Mouse (Mus musculus) spleen, adult 12 weeks (tissue): ENCODE results near the gene Gtpbp6.
A peak's percentile ranks its signal among the peaks of the same experiment; 100 is the strongest.
"Not testable (repeated sequence)": the region's sequence is repeated elsewhere in the genome, so short reads cannot be mapped to it uniquely, and the experiment has no call there.

ENCODE experiments used
- DNase-seq: peaks from one replicate; pipeline ENCODE4 v3.0.0; 2022; ENCODE audit warnings: low spot score

Gtpbp6 gene

GRCm38 (mm10) chr5:110099656-110100580 lies 8.1 kb downstream of the Gtpbp6 start, which contains the start of gene Plcxd1:
Plcxd1 (plus strand) TSS chr5:110099969.
- no peak for DNase-seq

DNA sequence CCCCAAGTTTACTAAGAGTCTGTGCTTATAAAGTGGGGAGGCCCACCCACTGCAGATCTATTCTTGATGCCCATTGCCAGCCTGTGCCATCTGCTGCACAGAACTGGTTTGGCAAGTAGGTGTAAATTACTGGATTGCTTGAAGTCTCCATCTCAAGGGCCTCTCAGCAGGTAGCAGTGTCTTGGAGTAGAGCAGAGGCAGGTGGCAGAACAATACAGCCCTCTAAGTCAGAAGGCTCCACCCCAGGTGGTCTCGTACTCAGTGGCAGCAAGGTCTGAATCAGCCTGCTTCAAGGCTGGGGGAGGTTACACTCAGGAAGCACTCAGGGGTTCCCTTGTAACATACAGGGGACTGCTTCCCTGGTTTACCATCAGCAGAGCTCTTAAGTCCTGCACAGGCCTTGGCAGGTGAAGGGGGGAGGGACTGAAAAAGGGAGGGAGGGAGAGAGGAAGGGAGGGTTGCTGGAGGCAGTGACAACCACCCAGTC lies 9.0 kb downstream of the Gtpbp6 start:
- DNase-seq: no peak

DNA sequence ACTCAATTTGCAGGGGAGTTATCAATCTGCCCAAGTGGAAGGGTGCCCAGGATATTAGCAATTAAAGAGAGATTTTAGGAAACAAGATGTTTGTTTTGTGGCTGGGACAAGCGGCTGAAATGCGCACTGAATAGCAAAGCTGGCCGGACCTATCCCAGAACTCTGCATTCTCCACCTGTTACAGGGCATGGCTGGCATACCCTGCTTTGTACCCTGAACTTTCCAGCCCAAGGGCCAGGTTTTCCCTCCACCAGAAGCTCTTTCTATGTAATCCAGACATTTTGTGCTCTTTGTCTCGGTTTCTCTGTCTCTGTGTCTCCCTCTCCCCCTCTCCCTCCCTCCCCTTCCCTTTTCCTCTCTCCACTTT lies 13.2 kb downstream of the Gtpbp6 start:
- DNase-seq: no peak

DNA sequence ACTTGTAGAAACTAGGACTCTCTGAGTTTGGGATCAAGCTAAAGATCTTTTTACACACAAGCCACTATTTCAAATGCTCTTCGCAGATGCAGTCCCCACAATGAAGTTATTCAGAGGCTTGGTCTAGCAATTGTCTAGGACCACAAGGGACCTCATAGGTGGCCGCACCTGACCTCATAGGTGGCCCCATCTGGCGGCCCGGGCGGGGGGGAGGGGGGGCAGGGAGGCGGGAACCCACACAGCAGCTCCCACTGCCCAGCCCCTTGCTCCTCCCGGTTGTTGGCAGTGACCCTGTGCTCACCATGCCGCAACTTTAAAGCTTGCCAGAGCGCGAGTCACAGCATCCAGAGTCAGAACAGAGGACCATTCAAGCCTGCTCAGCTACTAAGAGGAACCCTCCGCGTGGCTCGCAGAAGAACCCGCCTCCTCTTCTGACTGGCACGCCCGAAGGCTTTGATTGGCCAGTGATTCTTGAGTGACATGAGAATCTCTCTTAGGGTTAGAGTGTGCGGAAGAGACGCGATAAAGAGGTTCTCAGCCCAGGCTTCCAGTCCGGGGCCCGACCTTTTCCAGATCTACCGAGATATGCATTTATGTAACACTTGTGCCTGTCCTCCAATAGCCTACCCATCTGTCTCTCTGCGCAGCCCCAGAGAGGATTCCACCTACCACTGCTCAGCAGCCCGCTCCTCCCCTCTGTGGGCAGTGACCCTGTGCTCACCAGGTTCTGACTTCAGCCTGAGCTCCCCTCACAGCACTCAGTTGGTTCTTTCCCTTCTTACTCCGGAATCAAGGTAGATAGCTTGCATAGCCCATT lies 13.8 kb downstream of the Gtpbp6 start, which contains the start of gene Gm35315:
TSS of gene Gm35315 (minus strand) at position 391 of the 817 bp plus-strand sequence.
- peak; percentile 69 for DNase-seq

- no peak for DNase-seq
These were observed 16.5 kb downstream of the Gtpbp6 start for GRCm38 (mm10) chr5:110091546-110091945.

DNA sequence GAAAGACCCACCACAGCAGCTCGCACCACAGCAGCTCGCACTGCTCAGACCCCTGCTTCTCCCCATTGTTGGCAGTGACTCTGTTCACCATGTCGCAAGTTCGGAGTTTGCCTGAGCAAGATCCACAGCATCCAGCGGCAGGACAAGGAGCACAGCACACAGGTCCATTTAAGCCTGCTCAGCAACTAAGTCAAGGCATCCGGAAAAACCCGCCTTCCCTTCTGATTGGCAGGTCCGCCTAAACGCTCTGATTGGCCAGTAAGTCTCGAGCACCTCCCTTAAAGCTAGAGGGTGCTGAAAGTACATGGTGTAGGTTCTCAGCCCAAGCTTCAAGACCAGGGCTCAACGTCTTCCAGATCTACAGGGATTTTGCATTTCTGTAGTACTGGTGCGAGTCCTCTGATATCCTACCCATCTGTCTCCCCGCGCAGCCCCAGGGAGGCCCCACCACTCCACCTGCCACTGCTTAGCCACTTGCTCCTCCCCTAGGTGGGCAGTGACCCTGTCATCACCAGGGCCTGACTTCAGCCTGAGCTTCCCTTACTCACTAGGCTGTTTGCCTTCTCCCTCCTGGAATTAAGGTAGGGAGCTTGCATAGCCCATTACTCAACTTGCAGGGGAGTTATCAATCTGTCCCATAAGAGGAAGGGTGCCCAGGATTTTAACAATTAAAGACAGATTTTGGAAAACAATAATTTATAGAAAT lies 21.7 kb downstream of the Gtpbp6 start:
- DNase-seq: no peak

- DNase-seq: no peak
These were observed 25.0 kb downstream of the Gtpbp6 start for GRCm38 (mm10) chr5:110082961-110083360.

DNA sequence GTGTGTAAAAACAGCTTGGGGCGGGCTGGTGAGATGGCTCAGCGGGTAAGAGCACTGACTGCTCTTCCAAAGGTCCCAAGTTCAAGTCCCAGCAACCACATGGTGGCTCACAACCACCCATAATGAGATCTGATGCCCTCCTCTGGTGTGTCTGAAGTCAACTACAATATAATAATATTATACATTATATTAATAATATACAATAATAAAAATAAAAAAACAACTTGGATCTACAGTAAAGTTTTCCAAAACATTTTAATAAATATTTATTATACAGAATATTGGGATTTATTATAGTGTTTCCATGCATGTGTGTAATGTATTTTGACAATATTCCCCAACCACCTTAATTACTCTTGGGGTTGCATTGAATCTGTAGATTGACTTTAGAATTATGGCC lies 35.6 kb downstream of the Gtpbp6 start, which contains the start of gene Gm17655:
TSS of gene Gm17655 (minus strand) at position 101 of the 400 bp plus-strand sequence.
- DNase-seq: not testable (repeated sequence)

- DNase-seq: peak; percentile 65
These were observed 50.2 kb downstream of the Gtpbp6 start for GRCm38 (mm10) chr5:110057637-110058408.
